Mouse (Mus musculus): ENCODE results near the gene Fbxo31.

DNA sequence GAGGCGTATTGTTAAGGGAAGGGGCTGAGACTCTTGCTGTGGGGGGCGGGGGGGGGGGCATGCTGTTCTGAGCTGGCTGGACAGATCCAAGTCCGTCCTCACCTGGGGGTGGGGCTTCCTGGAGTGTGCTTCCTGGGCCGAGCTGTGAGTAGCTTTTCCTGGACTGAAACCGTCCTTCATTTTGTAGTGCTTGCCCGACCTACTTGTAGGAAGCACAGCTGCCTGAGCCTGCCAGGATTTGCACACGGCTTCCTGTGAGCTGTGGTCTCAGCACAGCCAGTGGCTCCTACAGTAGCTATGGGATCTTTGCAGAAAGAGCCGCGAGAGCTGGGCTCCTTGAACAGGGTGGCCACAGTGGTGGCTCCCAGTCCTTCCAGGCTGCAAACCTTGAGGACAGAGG lies 15.4 kb upstream of the Fbxo31 start:
- TF ChIP-seq POLR2A (IDR thresholded peaks at IDR 0.05; ENCODE audit: borderline replicate concordance, insufficient read depth, low read length) (no peak), CTCF (IDR thresholded peaks at IDR 0.05; ENCODE audit: borderline replicate concordance, insufficient read depth, low read depth, low read length) (no peak)

Data from cerebellum, adult 2 months (tissue).